Mouse (Mus musculus) lung, postnatal 4 days (tissue): ENCODE measurements around the gene Scn11a.

Experiments
- DNase-seq, 2 experiments: peaks; one replicate each; pipeline ENCODE4 v3.0.0; 2021

The Scn11a gene

DNA sequence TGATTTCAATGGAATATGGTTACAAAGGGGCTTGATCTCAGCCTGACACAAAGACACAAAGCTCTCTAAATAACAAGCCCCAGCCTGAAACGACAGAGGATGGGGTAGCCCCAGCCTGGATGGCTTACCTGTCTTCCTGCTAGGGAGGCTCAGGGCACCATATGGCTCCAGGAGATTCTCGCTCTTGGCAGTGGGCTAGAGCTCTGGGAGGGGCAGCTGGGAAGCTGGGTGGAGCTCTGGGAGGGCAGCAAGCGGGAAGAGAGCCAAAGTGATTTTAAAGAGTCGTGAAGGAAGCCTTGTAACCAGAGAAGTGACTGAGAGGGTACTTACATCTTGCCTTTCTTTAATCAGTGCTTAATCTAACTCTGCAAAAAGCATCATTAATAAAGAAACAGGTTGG, at the start of gene Scn11a:
Scn11a (minus strand) TSS at position 160 of the 400 bp plus-strand sequence.
- no peak for DNase-seq

DNA sequence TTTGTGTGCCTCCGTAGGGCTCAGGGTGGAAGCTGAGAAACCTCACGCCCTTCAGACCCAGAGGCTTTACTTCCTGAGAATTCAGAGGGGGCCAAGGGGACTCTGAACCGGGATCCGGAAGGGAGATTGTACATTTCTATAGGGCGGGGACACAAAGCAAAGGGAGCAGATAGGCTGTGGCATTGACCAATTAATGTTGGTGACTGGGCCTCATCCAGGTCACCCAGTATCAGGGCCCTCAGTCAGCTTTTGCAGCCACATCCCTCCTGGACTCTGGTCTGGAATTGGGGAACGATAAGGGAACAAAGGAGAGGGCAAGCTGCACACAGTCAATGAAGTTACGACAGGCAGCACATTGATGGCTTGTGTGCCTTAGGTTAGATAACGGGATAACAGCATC, 28.9 kb upstream of the Scn11a start:
- DNase-seq: no peak

DNA sequence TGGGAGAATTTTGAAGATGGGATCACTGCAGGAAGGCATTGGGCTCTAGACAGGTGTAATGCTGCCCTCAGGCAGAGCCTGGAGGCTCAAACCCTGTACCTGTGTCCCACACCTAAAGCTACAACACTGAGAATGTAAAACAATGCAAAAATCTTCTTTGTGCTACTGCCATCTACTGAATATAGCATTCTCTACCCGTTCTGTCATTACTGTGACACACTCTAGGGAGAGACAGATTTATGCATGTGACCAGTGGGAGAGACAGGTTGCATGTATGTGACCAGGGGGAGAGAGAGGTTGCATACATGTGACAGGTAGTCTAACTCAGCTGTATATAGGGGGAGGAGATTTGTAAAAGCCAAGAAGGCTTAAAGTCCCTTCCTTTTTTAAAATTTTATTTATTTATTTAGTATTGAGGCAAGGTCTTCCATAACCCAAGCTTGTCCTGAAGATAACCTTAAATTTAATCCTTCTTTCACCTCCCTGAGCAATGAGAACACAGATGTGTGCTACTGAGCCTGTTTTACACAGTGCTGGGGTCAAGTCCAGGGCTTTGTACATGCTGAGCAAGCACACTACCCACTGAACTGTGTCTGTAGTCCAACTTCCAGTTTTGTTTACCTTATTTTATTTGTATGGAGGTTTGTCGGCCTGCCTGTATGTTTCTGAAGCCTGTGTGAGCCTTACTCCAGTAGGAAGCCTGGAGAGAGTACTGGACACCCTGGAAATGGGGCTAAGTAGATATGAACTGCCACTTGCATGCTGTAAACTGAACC, 28.0 kb upstream of the Scn11a start:
- DNase-seq: no peak

DNA sequence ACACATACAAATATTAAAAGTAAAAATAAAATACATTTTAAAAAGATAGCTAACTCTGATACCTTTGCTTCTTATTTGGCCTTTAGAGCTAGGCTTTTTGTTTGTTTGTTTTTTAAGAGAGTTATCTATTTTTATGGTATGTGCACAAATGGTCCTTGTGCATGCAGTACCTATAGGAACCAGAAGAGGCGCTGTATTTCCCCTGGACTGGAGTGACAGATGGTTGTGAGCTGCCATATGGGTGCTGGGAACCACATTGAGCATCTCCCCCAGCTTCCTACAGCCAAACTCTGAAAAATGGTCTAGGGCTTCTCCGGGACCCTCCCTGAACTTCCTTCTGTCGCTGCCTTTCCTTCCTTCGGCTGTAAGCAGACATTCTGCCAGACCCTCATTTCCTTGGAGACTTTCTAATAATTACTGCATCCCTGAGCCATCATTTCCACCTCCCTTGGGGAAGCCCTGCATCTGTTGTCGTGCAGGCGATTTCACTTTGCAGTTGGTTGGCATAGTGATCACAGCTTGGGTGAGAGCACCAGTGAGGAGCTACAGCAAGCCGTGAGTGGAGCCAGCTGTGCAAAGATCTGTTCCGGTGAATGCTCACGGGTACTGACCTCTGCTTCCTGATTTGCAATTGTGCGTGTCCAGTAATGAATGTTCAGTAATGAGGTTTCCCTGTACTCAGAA, 27.2 kb upstream of the Scn11a start:
- DNase-seq: no peak

- DNase-seq: no peak
Observed at GRCm38 (mm10) chr9:119849214-119849613, 24.0 kb upstream of the Scn11a start.

GRCm38 (mm10) chr9:119848671-119849070, 23.4 kb upstream of the Scn11a start:
- no peak for DNase-seq

DNA sequence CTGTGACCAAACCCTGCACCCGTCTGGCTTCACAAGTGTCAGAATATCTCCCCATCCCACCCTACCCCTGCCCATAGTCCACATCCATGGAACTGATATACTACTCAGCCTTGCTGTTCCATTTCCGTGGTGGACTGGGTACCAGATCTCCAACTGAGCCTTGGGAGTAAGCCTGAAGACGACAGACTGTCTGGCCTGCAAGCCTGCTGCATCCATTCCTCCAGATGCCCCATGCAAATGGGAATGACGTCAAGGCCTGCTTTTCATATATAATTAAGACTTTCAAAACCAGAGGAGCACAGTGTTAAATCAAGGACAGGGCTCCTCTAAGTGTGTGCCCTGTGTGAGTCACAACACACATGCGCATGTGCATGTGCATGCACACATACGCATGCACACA, 21.9 kb upstream of the Scn11a start:
- no peak for DNase-seq

GRCm38 (mm10) chr9:119844724-119845123, 19.5 kb upstream of the Scn11a start:
- no peak for DNase-seq

GRCm38 (mm10) chr9:119843549-119843948, 18.3 kb upstream of the Scn11a start:
- DNase-seq: no peak

- no peak for DNase-seq
Observed at GRCm38 (mm10) chr9:119842541-119843169, 17.4 kb upstream of the Scn11a start.

GRCm38 (mm10) chr9:119842091-119842490, 16.8 kb upstream of the Scn11a start:
- DNase-seq: no peak

GRCm38 (mm10) chr9:119841159-119841558, 15.9 kb upstream of the Scn11a start:
- no peak for DNase-seq

DNA sequence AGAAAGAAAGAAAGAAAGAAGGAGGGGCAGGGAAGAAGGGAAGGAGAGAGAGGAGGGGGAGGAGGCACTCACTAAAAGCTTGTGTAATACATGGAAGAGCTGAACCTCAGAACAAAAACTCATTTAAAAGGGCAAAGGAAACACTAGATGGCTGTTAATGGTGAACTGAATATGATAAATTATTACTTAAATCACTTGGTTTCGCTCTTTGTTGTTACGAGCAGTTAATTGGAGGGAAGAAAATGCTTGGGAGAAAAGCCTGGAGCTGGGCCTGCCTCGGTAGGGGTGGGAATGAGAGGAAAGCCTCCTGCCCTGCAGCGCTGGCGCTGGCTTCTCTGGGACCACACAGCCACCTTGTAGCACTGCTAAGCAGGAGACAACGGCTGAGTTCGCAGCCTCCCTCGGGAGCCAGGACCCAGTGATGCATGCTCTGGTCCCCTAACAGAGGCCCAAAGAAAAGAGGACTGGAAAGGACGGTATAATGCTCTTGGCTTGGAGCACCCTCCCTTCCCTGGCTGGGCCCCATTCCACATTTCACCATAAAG, 10.4 kb upstream of the Scn11a start:
- no peak for DNase-seq

GRCm38 (mm10) chr9:119831001-119831400, 5.7 kb upstream of the Scn11a start:
- no peak for DNase-seq

GRCm38 (mm10) chr9:119823722-119824121, 1.5 kb downstream of the Scn11a start:
- DNase-seq: peak in 1 of 2 experiments; percentile 6

DNA sequence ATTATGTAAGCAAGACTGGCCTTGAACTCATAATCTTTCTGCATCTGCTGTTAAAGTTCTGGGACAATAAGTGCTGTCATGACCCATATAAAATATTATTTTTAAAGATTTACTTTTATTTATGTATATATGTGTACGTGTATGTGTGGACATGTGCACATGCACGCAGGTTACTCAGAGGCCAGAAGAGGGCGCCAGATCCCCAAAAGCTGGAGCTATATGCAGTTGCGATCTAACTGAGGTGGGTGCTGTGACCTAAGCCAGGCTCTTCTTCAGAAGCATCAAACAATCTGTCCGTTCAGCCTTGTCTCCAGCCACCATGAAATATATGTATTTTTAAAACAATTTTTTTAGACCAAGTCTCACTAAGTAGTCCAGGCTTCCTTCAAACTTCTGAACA, 11.6 kb downstream of the Scn11a start:
- DNase-seq: no peak

GRCm38 (mm10) chr9:119806491-119806890, 18.8 kb downstream of the Scn11a start:
- no peak for DNase-seq

GRCm38 (mm10) chr9:119804501-119804847, 20.8 kb downstream of the Scn11a start:
- DNase-seq: no peak

DNA sequence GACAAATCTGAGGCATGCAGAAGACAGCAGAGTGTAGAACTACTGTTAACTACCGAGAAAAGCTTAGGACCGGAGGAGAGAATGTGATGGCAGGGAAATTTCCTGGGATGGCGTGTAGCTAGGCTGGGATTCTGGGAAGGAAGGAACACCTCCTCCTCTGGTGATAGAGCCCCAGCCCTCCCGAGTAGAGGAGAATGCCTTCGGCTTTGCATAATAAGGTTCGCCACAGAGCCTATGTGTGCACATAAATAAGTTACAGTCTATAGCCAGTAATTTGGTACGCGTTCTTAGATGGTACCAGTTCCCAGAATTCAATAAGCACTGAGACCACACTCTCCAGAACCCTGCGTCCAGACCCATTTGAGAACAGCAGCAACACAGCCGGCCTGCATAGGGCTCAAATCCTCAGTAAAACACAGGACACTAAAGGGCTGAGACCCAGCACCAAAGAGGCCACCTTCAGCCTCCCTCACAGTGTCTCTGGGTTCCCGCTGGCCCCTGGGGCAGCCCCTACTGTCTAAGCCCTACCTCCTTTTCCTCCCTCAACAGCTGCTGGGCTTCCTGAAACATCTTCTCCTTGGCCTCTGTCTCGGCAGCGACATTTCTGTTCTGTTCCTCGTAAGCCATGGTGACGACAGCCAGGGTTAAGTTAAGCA, 21.3 kb downstream of the Scn11a start:
- no peak for DNase-seq

DNA sequence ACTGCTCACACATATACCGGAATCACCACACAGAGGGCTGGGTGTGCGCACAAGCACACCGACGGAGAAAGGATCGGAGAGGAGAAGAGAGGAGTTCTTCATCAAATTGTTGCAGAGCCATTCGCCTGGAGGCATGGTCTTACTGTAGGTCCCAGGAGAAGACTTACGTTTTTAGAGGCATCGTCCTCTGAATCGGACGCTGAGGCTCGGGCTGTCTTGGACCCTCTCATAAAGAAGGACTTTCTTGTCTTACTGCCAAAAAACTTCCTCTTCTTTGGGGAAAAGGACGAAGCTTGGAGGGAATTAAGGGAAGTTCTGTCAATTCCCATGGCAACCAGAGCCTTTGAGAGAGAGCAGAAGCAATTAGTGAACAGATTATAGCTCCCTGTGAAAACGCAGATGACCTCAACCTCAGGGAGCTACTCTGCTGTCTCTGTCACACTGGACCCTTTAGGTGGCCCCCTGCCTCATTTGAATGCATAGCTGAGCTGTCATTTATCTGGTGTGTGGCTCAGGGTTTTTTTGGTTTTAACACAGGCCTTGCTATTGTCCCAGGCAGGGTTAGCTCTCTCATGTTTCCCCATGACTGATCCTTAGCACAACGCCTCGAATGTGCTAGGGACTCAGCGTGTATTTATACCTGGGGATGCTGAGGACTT, 22.0 kb downstream of the Scn11a start:
- no peak for DNase-seq

DNA sequence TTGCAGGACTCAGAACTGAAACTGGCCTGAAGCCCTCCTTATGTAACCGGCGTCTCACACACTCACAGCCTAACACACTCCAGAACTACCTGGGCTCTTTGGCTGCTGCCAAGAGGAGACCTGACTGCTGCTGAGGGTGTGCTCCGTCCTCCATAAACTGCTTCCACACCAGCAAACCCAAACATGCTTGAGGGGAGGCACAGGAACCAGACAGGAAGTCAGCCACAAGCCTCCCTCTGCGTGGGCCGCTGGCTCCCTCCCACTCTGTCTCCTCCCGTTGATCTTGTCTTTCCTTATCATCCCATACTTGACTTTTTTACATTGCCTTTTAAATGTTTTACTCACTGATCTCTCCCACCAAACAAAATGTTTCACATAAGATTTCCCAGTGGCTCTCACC, 23.8 kb downstream of the Scn11a start:
- no peak for DNase-seq

- no peak for DNase-seq
Observed at GRCm38 (mm10) chr9:119796791-119797190, 28.5 kb downstream of the Scn11a start.
